Mouse (Mus musculus) hindlimb bud, embryonic 11.5 days (tissue): ENCODE measurements around the gene Kalrn.

Experiments
- DNase-seq: peaks from one replicate; pipeline ENCODE4 v3.0.0-alpha.2; 2012; ENCODE audit warnings: low read depth, low spot score; ENCODE audit errors: extremely low spot score

Gene Kalrn

DNA sequence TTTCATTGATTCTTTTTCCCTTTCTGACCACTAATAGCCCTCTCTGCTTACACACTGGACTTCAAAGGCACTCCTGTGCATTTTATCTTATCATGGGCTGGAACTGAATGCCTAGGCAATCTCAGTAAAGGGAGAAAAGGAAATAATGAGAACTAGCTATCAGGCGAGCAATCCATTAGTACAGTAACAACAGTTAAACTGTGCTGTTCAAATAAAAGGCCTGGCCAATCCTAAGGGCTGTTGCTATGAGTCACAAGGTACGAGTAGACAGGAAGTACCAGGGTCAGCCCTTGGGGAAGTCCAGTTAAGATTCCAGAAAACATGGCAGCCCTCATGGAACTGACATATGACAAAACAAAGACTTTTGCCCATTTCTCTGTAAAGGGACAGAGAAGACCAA lies 302.7 kb downstream of the Kalrn start:
- DNase-seq = no peak

DNA sequence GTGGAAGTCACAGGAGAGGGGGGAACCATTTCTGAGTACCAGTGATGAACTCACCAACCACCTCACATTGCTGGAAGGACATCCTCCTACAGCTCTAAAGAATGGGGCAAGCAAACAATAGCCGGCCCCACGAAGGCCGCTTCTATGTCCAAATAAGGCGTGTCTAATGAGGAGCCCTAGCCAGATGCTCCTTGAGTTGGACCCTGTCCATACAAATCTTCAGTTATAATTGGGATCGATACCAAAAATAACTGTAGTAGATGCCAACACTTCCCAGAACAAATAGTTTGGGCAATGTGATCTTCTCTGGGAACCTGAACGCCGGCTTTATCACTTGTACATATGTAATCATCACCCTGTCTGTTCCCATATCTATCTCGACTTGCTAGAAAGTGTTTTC lies 303.7 kb downstream of the Kalrn start:
- DNase-seq = no peak

DNA sequence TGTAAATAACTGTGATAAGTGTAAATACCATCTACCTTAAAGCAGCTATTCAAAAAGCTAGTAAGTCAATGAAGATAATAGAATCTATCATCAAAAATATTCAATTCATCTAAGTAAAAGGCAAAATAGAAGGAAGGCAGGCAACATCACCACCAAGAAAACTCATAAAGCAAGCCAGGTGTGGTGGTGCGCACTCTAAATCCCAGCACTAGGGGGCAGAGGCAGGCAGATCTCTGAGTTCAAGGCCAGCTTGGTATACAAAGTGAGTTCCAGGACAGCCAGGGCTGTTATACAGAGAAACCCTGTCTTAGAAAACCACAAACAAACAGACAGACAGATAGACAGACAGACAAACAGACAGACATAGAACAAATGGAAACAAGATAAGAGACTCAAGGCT lies 305.6 kb downstream of the Kalrn start:
- DNase-seq = no peak

- DNase-seq = no peak
Measured at GRCm38 (mm10) chr16:34264671-34265070, 308.7 kb downstream of the Kalrn start.

GRCm38 (mm10) chr16:34262731-34263460 lies 310.4 kb downstream of the Kalrn start:
- DNase-seq = no peak

GRCm38 (mm10) chr16:34260971-34261924 lies 312.1 kb downstream of the Kalrn start:
- no peak for DNase-seq

- no peak for DNase-seq
Measured at GRCm38 (mm10) chr16:34254646-34255022, 318.7 kb downstream of the Kalrn start.

GRCm38 (mm10) chr16:34254002-34254645 lies 319.2 kb downstream of the Kalrn start:
- no peak for DNase-seq

GRCm38 (mm10) chr16:34252670-34253069 lies 320.7 kb downstream of the Kalrn start:
- no peak for DNase-seq

- no peak for DNase-seq
Measured at GRCm38 (mm10) chr16:34248256-34248655, 325.1 kb downstream of the Kalrn start.

- no peak for DNase-seq
Measured at GRCm38 (mm10) chr16:34241936-34242729, 331.2 kb downstream of the Kalrn start.

GRCm38 (mm10) chr16:34239618-34240017 lies 333.7 kb downstream of the Kalrn start:
- no peak for DNase-seq

DNA sequence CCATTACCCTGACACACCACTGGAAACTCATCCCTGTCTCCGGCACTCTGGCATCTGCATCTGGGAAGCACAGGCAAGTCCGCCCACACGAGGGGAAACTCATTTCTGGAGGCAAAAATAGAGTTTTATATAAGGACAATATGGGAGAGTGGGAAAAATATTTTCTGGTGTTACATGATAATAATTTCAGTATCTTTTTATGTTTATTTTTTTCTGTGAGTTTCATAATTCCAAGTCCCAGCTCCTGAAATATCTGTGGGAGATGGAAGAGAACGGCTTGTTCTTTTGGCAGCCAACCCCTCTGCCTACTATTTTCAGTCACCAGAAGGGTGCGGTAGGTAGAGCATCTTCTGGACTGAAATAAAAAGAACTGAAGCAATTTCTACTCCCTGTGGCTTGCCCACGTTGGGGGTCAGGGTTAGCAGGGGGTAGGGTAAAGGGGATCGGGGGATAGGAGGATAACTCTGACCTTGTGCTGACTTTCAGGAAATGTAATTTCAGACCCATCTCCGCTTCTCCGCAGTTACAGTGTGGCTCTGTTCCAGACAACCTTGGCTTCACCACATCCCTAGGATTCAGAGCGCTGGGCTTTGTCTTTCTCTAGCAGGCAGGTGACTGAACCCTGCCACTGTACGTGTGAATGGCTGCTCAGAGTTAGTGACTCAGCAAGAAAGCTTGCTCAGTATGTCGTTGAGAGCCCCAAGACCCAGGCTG lies 336.3 kb downstream of the Kalrn start:
- DNase-seq = no peak

DNA sequence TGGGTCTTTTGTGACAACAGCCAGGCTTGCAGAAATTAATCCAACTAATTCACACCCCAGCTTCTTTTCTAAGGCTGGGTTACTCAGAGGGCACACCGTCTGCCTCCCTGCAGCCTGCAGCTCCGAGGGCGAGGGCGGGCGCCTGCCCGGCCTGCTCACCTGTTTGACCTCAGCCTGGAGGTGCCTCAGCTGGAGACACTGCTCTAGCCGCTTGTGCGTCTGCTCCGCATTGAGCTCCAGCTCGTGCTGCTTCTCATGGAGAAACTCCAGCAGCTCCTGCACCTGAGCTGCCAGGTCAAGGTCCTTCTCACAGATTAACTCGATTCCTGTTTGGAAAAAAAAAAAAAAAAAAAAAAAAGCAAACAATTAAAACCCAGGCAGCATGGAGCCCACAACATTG lies 338.2 kb downstream of the Kalrn start:
- no peak for DNase-seq

- DNase-seq = no peak
Measured at GRCm38 (mm10) chr16:34231952-34232351, 341.4 kb downstream of the Kalrn start.

- DNase-seq = no peak
Measured at GRCm38 (mm10) chr16:34231146-34231545, 342.2 kb downstream of the Kalrn start.

GRCm38 (mm10) chr16:34229350-34229749 lies 344.0 kb downstream of the Kalrn start:
- DNase-seq = no peak

GRCm38 (mm10) chr16:34228661-34229060 lies 344.7 kb downstream of the Kalrn start:
- no peak for DNase-seq

DNA sequence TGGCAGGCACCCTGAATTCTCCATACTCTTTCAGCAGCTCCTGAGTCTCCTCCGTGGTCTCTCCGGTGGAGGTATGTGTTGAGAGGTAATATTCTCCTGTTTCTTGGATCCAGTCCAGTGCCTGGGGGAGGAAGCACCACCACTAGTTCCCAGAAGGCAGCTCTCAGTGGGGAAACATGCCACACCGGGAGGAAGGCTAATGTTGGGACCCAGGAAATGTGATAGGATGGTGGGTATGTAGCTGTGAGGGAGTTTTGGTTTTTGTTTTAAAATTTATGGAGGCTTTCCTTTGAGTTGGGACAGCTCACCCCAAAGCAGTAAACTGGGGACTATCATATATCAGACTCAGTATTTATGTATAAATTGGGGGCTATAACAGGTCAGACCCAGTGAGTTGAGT lies 361.2 kb downstream of the Kalrn start:
- no peak for DNase-seq

GRCm38 (mm10) chr16:34211243-34211642 lies 362.1 kb downstream of the Kalrn start:
- no peak for DNase-seq
